Mouse (Mus musculus) lung, adult 2 months (tissue): ENCODE results near the gene Pon2.

Experiments used
- CTCF ChIP-seq: fragments of 200-500 bp; IDR thresholded peaks from 2 replicates; pipeline ENCODE4 v1.5.1; 2011; ENCODE audit warnings: mild to moderate bottlenecking, low read length, control low read depth; ENCODE audit not compliant: insufficient read depth
- POLR2A ChIP-seq: fragments of 200-500 bp; IDR thresholded peaks from 2 replicates; pipeline ENCODE4 v1.6.1; 2011; ENCODE audit warnings: low read depth, mild to moderate bottlenecking, control low read depth, low read length, borderline replicate concordance; ENCODE audit errors: extremely low read depth

- TF ChIP-seq CTCF = no peak
- no peak for TF ChIP-seq POLR2A
Measured at GRCm38 (mm10) chr6:5287919-5288318, 10.3 kb downstream of the Pon2 start.
